Mouse (Mus musculus) heart, postnatal 0 days (tissue): ENCODE data around the gene Wdr18.

ENCODE experiments used
- CTCF ChIP-seq: IDR thresholded peaks from 2 replicates; pipeline ENCODE4 v1.5.1; 2016; ENCODE audit warnings: antibody characterized with exemption, control low read depth, low read depth
- EP300 ChIP-seq: IDR thresholded peaks from 2 replicates; pipeline ENCODE4 v1.6.1; 2016; ENCODE audit warnings: antibody characterized with exemption, low read depth

DNA sequence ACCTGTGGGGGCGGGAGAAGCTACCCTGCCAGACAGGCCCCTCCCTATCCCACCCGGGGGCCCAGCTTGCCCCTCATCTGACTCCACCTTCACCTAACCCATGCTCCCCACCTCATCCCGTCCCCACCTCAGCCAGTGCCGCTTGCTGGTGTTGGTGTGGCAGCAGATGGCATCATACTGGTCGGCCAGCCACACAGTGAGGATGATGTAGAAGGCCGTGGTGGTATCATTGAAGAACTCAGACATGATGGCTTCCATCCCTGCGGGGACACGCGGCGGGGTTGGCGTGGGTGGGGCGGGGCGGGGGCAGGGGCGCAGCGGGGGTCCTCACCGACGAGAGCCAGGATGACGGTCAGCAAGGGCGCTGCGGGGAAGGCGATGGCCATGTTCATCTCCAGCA, 18.1 kb downstream of the Wdr18 start:
- no peak for TF ChIP-seq CTCF
- TF ChIP-seq EP300 = no peak
